Comparison of ENCODE assay signal across 9 mouse cellular contexts in the genomic region with DNA sequence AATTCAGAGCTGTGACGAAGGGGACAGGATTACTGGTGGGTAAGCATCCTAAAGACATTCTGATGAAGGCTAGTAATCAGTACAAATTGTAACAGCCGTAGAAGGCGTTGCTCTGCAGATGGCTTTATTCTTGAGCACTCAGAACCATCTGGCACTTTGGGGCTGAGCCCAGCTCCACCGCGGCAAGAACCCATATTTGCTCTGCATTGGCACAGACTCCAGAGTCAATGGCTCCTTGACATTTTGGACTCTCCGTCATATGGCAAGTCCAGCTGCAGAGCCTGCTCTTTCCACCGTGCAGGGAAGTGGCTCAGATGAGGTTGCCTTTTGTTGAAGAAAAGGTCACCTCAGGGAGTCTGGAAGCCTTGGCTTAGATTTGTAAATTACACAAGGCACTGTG.
DNase-seq lines count a peak whose midpoint lies in the region; ATAC-seq and TF ChIP-seq lines count a peak whose summit lies in the region.
"Had no signal": no experiment of that assay in that cellular context is flagged by ENCODE, and none has a peak within 500 bp of the region (broad histone marks: within the 10 kb centered on the region; RNA-seq: fewer than 3 reads in every experiment).

No protein-coding gene starts in this region.

- no peak overlapping the region for H3K4me2 ChIP-seq in hindbrain, embryonic 16.5 days (ENCODE audit: low read length)
- H3K4me2 ChIP-seq in lung, embryonic 14.5 days, result no peak overlapping the region
- H3K4me2 ChIP-seq: liver, embryonic 13.5 days had no signal

- ATAC-seq in hindbrain, embryonic 16.5 days, result peak; percentile 84
- peak; percentile 94 for ATAC-seq in lung, embryonic 14.5 days (ENCODE audit: insufficient read depth)
- ATAC-seq in megakaryocyte progenitor cell, adult 5-6 weeks (replicated peaks; ENCODE audit: poor library complexity), result no peak

- DNase-seq in kidney, postnatal 14 days, result peak; percentile 12
- no peak for DNase-seq in kidney, adult 2 months
- peak; percentile 95 to 97 for DNase-seq in cerebellum, postnatal 25 days
- DNase-seq in lung, embryonic 14.5 days, result peak; percentile 94
- no peak for DNase-seq in thymus, adult 18-20 months
- DNase-seq in thymus, adult 2 months, result no peak
- DNase-seq: liver, embryonic 13.5 days had no signal

- no peaks in the 10 kb centered on the region; the same call in 1 of the 2 replicates for H3K27me3 ChIP-seq in kidney, adult 2 months (replicated peaks; ENCODE audit: control insufficient read depth, insufficient read depth, low read length)
- no peaks in the 10 kb centered on the region for H3K27me3 ChIP-seq in hindbrain, embryonic 16.5 days (replicated peaks; ENCODE audit: control insufficient read depth, insufficient read depth, low read length)
- no peaks in the 10 kb centered on the region for H3K27me3 ChIP-seq in lung, embryonic 14.5 days (ENCODE audit: insufficient read depth, low read length)
- no peaks in the 10 kb centered on the region for H3K27me3 ChIP-seq in thymus, adult 2 months (ENCODE audit: control insufficient read depth, insufficient read depth, low read length)
- H3K27me3 ChIP-seq: liver, embryonic 13.5 days had no signal

- H3K4me1 ChIP-seq in kidney, adult 2 months (ENCODE audit: control insufficient read depth, insufficient read depth, low read length), result no peaks in the 10 kb centered on the region
- H3K4me1 ChIP-seq in hindbrain, embryonic 16.5 days (ENCODE audit: control insufficient read depth, insufficient read depth, low read depth, low read length), result no peaks in the 10 kb centered on the region; the same call in 1 of the 2 replicates
- no peaks in the 10 kb centered on the region for H3K4me1 ChIP-seq in lung, embryonic 14.5 days (ENCODE audit: insufficient read depth)
- no peaks in the 10 kb centered on the region for H3K4me1 ChIP-seq in thymus, adult 2 months (replicated peaks; ENCODE audit: control insufficient read depth, insufficient read depth, low read length)
- H3K4me1 ChIP-seq: liver, embryonic 13.5 days had no signal

- TF ChIP-seq POLR2A in kidney, adult 2 months (IDR thresholded peaks at IDR 0.05; ENCODE audit: low read depth, low read length), result no peak
- TF ChIP-seq POLR2A in thymus, adult 2 months (IDR thresholded peaks at IDR 0.05; ENCODE audit: control insufficient read depth, extremely low read depth, insufficient read depth, low read length, poor library complexity), result no peak

- TF ChIP-seq CTCF in kidney, adult 2 months (conservative IDR thresholded peaks at IDR 0.05; ENCODE audit: insufficient read depth, insufficient read length, low read depth, low read length), result no peak
- TF ChIP-seq CTCF in lung, embryonic 14.5 days (IDR thresholded peaks at IDR 0.05; ENCODE audit: low read depth), result no peak
- no peak for TF ChIP-seq CTCF in thymus, adult 2 months (IDR thresholded peaks at IDR 0.05; ENCODE audit: borderline replicate concordance, control insufficient read depth, extremely low read depth, insufficient read depth, low read length, poor library complexity)

- no peaks in the 10 kb centered on the region for H3K9me3 ChIP-seq in hindbrain, embryonic 16.5 days (ENCODE audit: control insufficient read depth, low read length)
- H3K9me3 ChIP-seq in lung, embryonic 14.5 days (ENCODE audit: low read depth, low read length), result no peaks in the 10 kb centered on the region
- H3K9me3 ChIP-seq: liver, embryonic 13.5 days had no signal

- H3K27ac ChIP-seq in kidney, adult 2 months (ENCODE audit: insufficient read depth, low read depth, low read length), result no peak overlapping the region
- H3K27ac ChIP-seq in hindbrain, embryonic 16.5 days (ENCODE audit: low read depth, low read length), result no peak overlapping the region
- H3K27ac ChIP-seq in lung, embryonic 14.5 days (ENCODE audit: low read depth), result no peak overlapping the region
- H3K27ac ChIP-seq in thymus, adult 2 months (ENCODE audit: control insufficient read depth, insufficient read depth, low read length), result no peak overlapping the region
- H3K27ac ChIP-seq: liver, embryonic 13.5 days had no signal

- WGBS in kidney, adult 2 months, result 73% methylated on average over 7 of the region's 7 CpGs
- WGBS in hindbrain, embryonic 16.5 days, result 42% methylated on average over 7 of the region's 7 CpGs
- 33% methylated on average over 7 of the region's 7 CpGs for WGBS in lung, embryonic 14.5 days
- 84% methylated on average over 7 of the region's 7 CpGs for WGBS in thymus, adult 2 months

- no peaks in the 10 kb centered on the region for H3K36me3 ChIP-seq in kidney, adult 2 months (ENCODE audit: control insufficient read depth, insufficient read depth, low read length)
- H3K36me3 ChIP-seq in hindbrain, embryonic 16.5 days (ENCODE audit: control insufficient read depth, insufficient read depth, low read length), result no peaks in the 10 kb centered on the region
- no peaks in the 10 kb centered on the region for H3K36me3 ChIP-seq in lung, embryonic 14.5 days (ENCODE audit: insufficient read depth)
- no peaks in the 10 kb centered on the region for H3K36me3 ChIP-seq in thymus, adult 2 months (ENCODE audit: control insufficient read depth, insufficient read depth, low read length)
- H3K36me3 ChIP-seq: liver, embryonic 13.5 days had no signal

- H3K9ac ChIP-seq in hindbrain, embryonic 16.5 days (ENCODE audit: low read depth, low read length), result no peak overlapping the region
- no peak overlapping the region for H3K9ac ChIP-seq in lung, embryonic 14.5 days
- H3K9ac ChIP-seq: liver, embryonic 13.5 days had no signal

- no peak overlapping the region for H3K4me3 ChIP-seq in kidney, adult 2 months (ENCODE audit: insufficient read depth, low read depth, low read length)
- no peak overlapping the region for H3K4me3 ChIP-seq in hindbrain, embryonic 16.5 days (ENCODE audit: low read length)
- no peak overlapping the region for H3K4me3 ChIP-seq in lung, embryonic 14.5 days (ENCODE audit: low read depth, low read length)
- no peak overlapping the region for H3K4me3 ChIP-seq in thymus, adult 2 months (ENCODE audit: control insufficient read depth, insufficient read depth, low read length)
- H3K4me3 ChIP-seq: liver, embryonic 13.5 days had no signal

Comparison
In these comparisons a context has a peak if more than half of its experiments do, and no peak if none do; other contexts are left out.
1. DNase-seq: peak in kidney, postnatal 14 days (single experiment), cerebellum, postnatal 25 days (2 of 2) and lung, embryonic 14.5 days (single experiment); none in kidney, adult 2 months (single experiment), thymus, adult 18-20 months (0 of 2) and thymus, adult 2 months (single experiment).